Mouse (Mus musculus): Measurements from ENCODE around the gene 4930544D05Rik.

GRCm38 (mm10) chr11:70597301-70597700 lies 18.3 kb upstream of the 4930544D05Rik start:
- TF ChIP-seq CTCF (IDR thresholded peaks at IDR 0.05; ENCODE audit: low read depth, low read length) (no peak), POLR2A (IDR thresholded peaks at IDR 0.05; ENCODE audit: extremely low read depth, insufficient read depth, low read length) (no peak)

Measured in liver, adult 2 months (tissue).